Mouse (Mus musculus) left cerebral cortex, adult 2 months (tissue): ENCODE data around the gene Ppp4r1. TPM values are rescaled to one million over a fixed set of nuclear protein-coding genes. Genes with fewer than 3 reads are reported as not detected.

Experiments
- DNase-seq, 2 experiments: peaks; one replicate each; pipeline ENCODE4 v3.0.0; 2021 to 2022; ENCODE audit warnings: low spot score in 2 of 2, mixed read lengths in 1 of 2; ENCODE audit errors: extremely low spot score in 1 of 2
- H3K27ac ChIP-seq: fragments of 200-600 bp; 2 replicates; pipeline ENCODE4 v1.8.1; 2022
- H3K4me3 ChIP-seq: fragments of 200-600 bp; 2 replicates; pipeline ENCODE4 v1.8.1; 2022
- CTCF ChIP-seq: fragments of 200-600 bp; IDR thresholded peaks from 2 replicates; pipeline ENCODE4 v1.8.1; 2022; ENCODE audit warnings: antibody characterized with exemption, mild to moderate bottlenecking, moderate library complexity
- intact Hi-C: fragments of 180-260 bp; cut with DNase I; formaldehyde crosslinking; loops from one replicate; pipeline ENCODE4 v1.15.1; 2025
- total RNA-seq, 2 experiments: library from RNA; stranded (reverse); gene quantifications; 2 replicates each; pipeline ENCODE4 v1.2.3; 2021

Gene Ppp4r1
- total RNA-seq, 2 experiments from 2014 or later, result 46.5 to 52.5 TPM

- no peak overlapping the region for H3K27ac ChIP-seq
- TF ChIP-seq CTCF, result no peak
- DNase-seq, result no peak
- intact Hi-C loops, result no loop called here
- no peak overlapping the region for H3K4me3 ChIP-seq
Measured at GRCm38 (mm10) chr17:65824246-65824645, 41.9 kb downstream of the Ppp4r1 start.

- intact Hi-C loops, result no loop called here
- Histone ChIP-seq H3K4me3 (no peak overlapping the region), H3K27ac (no peak overlapping the region)
- DNase-seq, result no peak
- TF ChIP-seq CTCF, result no peak
Measured at GRCm38 (mm10) chr17:65826257-65826656, 43.9 kb downstream of the Ppp4r1 start.

- Histone ChIP-seq H3K4me3 (no peak overlapping the region), H3K27ac (no peak overlapping the region)
- no peak for DNase-seq
- TF ChIP-seq CTCF, result no peak
- intact Hi-C loops, result no loop called here
Measured at GRCm38 (mm10) chr17:65827119-65827840, 44.9 kb downstream of the Ppp4r1 start.

GRCm38 (mm10) chr17:65827904-65828303, 45.5 kb downstream of the Ppp4r1 start:
- Histone ChIP-seq H3K27ac (no peak overlapping the region), H3K4me3 (no peak overlapping the region)
- intact Hi-C loops, result no loop called here
- no peak for TF ChIP-seq CTCF
- no peak for DNase-seq

GRCm38 (mm10) chr17:65828951-65829350, 46.6 kb downstream of the Ppp4r1 start:
- TF ChIP-seq CTCF, result no peak
- Histone ChIP-seq H3K27ac (no peak overlapping the region), H3K4me3 (no peak overlapping the region)
- DNase-seq, result no peak
- intact Hi-C loops, result no loop called here

GRCm38 (mm10) chr17:65830216-65830863, 48.0 kb downstream of the Ppp4r1 start:
- no peak for DNase-seq
- no peak overlapping the region for H3K4me3 ChIP-seq
- H3K27ac ChIP-seq, result no peak overlapping the region
- peak; percentile 14; the same call in 1 of the 2 replicates for TF ChIP-seq CTCF
- intact Hi-C loops, result no loop called here

- no peak for TF ChIP-seq CTCF
- intact Hi-C loops, result no loop called here
- DNase-seq, result no peak
- no peak overlapping the region for H3K27ac ChIP-seq
- no peak overlapping the region for H3K4me3 ChIP-seq
Measured at GRCm38 (mm10) chr17:65833891-65834290, 51.5 kb downstream of the Ppp4r1 start.

GRCm38 (mm10) chr17:65836746-65837145, 54.4 kb downstream of the Ppp4r1 start:
- TF ChIP-seq CTCF, result no peak; the same call in 1 of the 2 replicates
- intact Hi-C loops, result loop anchor here (5.0 kb wide), 1 partner anchor 129 kb away; no protein-coding TSS in a partner anchor
- Histone ChIP-seq H3K4me3 (no peak overlapping the region), H3K27ac (no peak overlapping the region)
- DNase-seq, result peak in 1 of 2 experiments; percentile 33

- TF ChIP-seq CTCF, result no peak
- intact Hi-C loops, result loop anchor here (5.0 kb wide), 1 partner anchor 132 kb away; no protein-coding TSS in a partner anchor
- Histone ChIP-seq H3K4me3 (no peak overlapping the region), H3K27ac (no peak overlapping the region)
- no peak for DNase-seq
Measured at GRCm38 (mm10) chr17:65839541-65840256, 57.3 kb downstream of the Ppp4r1 start.

GRCm38 (mm10) chr17:65842669-65843381, 60.5 kb downstream of the Ppp4r1 start:
- no peak overlapping the region for H3K4me3 ChIP-seq
- intact Hi-C loops, result no loop called here
- DNase-seq, result no peak
- TF ChIP-seq CTCF, result no peak
- H3K27ac ChIP-seq, result no peak overlapping the region; the same call in 1 of the 2 replicates

GRCm38 (mm10) chr17:65845423-65845822, 63.0 kb downstream of the Ppp4r1 start:
- no peak overlapping the region for H3K4me3 ChIP-seq
- intact Hi-C loops, result no loop called here
- DNase-seq, result no peak

More at GRCm38 (mm10) chr17:65845423-65845822, 63.0 kb downstream of the Ppp4r1 start:
- H3K27ac ChIP-seq, result no peak overlapping the region
- no peak for TF ChIP-seq CTCF
